Mouse (Mus musculus): ENCODE data around the gene Pimreg. TPM values are rescaled to one million over a fixed set of nuclear protein-coding genes. Genes with fewer than 3 reads are reported as not detected.

Gene Pimreg
- polyA plus RNA-seq, 1 experiment from 2014 or later = 74.9 TPM

DNA sequence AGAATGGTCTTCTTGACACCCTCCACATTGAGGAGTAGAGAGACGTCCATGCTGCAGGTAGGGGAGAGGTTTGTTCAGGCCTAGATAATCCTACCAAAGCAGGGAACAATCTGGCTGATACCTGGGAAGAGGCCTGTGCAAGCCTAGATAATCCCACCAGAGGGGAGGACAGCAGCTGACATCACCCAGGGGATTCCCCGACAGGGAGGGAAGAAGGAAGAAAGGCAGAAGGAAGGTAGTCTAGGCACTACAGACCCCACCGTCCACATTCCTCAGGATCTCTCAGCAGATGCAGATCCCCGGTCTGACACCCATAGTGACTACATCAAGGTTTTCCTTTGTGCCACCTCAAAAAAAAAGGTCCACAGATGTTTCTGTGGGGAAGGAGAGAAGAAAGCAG is 4.4 kb upstream of the Pimreg start, which contains the start of gene Aipl1:
TSS of gene Aipl1 (minus strand) at position 101 of the 400 bp plus-strand sequence.
- ATAC-seq (replicated peaks; ENCODE audit: low FRiP score) = no peak
- no peak within 1 kb of the TSS for H3K9ac ChIP-seq (ENCODE audit: low read depth, low read length)
- no peaks in the 10 kb centered on the region for H3K9me3 ChIP-seq (ENCODE audit: control insufficient read depth, low read length)
- no peaks in the 10 kb centered on the region for H3K36me3 ChIP-seq (ENCODE audit: control insufficient read depth, insufficient read depth, low read length)
- no peak within 1 kb of the TSS for H3K4me2 ChIP-seq
- H3K4me1 ChIP-seq (replicated peaks; ENCODE audit: control insufficient read depth, insufficient read depth, low read length) = peaks cover 7% of the 10 kb centered on the region
- no peak within 1 kb of the TSS for H3K27ac ChIP-seq (ENCODE audit: low read depth, low read length)
- peaks cover 3% of the 10 kb centered on the region for H3K27me3 ChIP-seq (replicated peaks; ENCODE audit: control insufficient read depth, insufficient read depth, low read length)
- H3K4me3 ChIP-seq (ENCODE audit: low read depth, low read length) = no peak within 1 kb of the TSS
- 57% methylated on average over 4 of the region's 4 CpGs for WGBS
- no peak for DNase-seq (ENCODE audit: low spot score)

- peak; percentile 62 for DNase-seq (ENCODE audit: low spot score)
- Histone ChIP-seq H3K27me3 (replicated peaks; ENCODE audit: control insufficient read depth, insufficient read depth, low read length) (peaks cover 3% of the 10 kb centered on the region), H3K27ac (ENCODE audit: low read depth, low read length) (no peak overlapping the region), H3K4me3 (ENCODE audit: low read depth, low read length) (no peak overlapping the region), H3K9ac (ENCODE audit: low read depth, low read length) (no peak overlapping the region), H3K4me1 (replicated peaks; ENCODE audit: control insufficient read depth, insufficient read depth, low read length) (peaks cover 11% of the 10 kb centered on the region), H3K4me2 (no peak overlapping the region), H3K36me3 (ENCODE audit: control insufficient read depth, insufficient read depth, low read length) (no peaks in the 10 kb centered on the region), H3K9me3 (ENCODE audit: control insufficient read depth, low read length) (no peaks in the 10 kb centered on the region)
- 3% methylated on average over 4 of the region's 4 CpGs for WGBS
- no peak for ATAC-seq (replicated peaks; ENCODE audit: low FRiP score)
Observed at GRCm38 (mm10) chr11:72037996-72038395, 3.8 kb upstream of the Pimreg start.

- ATAC-seq (replicated peaks; ENCODE audit: low FRiP score) (no peak), DNase-seq (ENCODE audit: low spot score) (no peak)
- H3K4me1 ChIP-seq (replicated peaks; ENCODE audit: control insufficient read depth, insufficient read depth, low read length) = peaks cover 22% of the 10 kb centered on the region
- H3K4me3 ChIP-seq (ENCODE audit: low read depth, low read length) = no peak overlapping the region
- H3K4me2 ChIP-seq = no peak overlapping the region
- no peak overlapping the region for H3K9ac ChIP-seq (ENCODE audit: low read depth, low read length)
- H3K36me3 ChIP-seq (ENCODE audit: control insufficient read depth, insufficient read depth, low read length) = no peaks in the 10 kb centered on the region
- H3K27ac ChIP-seq (ENCODE audit: low read depth, low read length) = no peak overlapping the region
- H3K27me3 ChIP-seq (replicated peaks; ENCODE audit: control insufficient read depth, insufficient read depth, low read length) = peaks cover 3% of the 10 kb centered on the region
- no peaks in the 10 kb centered on the region for H3K9me3 ChIP-seq (ENCODE audit: control insufficient read depth, low read length)
- 52% methylated on average over 16 of the region's 16 CpGs for WGBS
Observed at GRCm38 (mm10) chr11:72039599-72040386, 2.0 kb upstream of the Pimreg start.

DNA sequence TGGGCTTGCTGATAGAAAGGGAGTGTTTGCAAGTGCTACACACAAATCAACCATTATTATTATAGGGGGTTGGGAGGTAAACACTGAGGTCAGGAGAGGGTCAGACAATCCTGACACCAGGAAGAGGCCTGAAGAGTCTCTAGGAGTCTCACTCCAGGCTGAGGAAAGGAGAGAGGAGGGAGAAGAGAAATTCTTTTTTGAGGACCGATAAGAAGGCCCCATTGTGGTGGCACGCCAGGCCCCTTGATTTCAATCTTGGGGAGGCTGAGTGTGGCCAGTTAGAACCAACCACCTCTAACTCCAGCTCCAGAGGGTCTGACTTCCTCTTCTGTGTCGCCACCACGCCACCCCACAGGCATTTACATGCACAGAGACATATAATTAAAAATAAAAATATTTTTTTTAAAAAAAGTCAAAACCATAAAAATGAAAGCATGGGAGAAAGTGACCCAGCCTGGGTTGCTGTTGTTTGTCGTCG is 503 bp upstream of the Pimreg start:
- peaks cover 22% of the 10 kb centered on the region for H3K4me1 ChIP-seq (replicated peaks; ENCODE audit: control insufficient read depth, insufficient read depth, low read length)

GRCm38 (mm10) chr11:72042631-72043030 is 799 bp downstream of the Pimreg start:
- peak overlapping the region; percentile 71 for H3K9ac ChIP-seq (ENCODE audit: low read depth, low read length)
- no peaks in the 10 kb centered on the region for H3K9me3 ChIP-seq (ENCODE audit: control insufficient read depth, low read length)
- peaks cover 2% of the 10 kb centered on the region; the same call in 1 of the 2 replicates for H3K27me3 ChIP-seq (replicated peaks; ENCODE audit: control insufficient read depth, insufficient read depth, low read length)
- H3K4me3 ChIP-seq (ENCODE audit: low read depth, low read length) = peak overlapping the region; percentile 61
- peak overlapping the region; percentile 90 for H3K4me2 ChIP-seq
- no peak for ATAC-seq (replicated peaks; ENCODE audit: low FRiP score)
- peak; percentile 58 for DNase-seq (ENCODE audit: low spot score)
- H3K36me3 ChIP-seq (ENCODE audit: control insufficient read depth, insufficient read depth, low read length) = peaks cover 4% of the 10 kb centered on the region; the same call in 1 of the 2 replicates
- H3K4me1 ChIP-seq (replicated peaks; ENCODE audit: control insufficient read depth, insufficient read depth, low read length) = peaks cover 22% of the 10 kb centered on the region
- WGBS = 2% methylated on average over 14 of the region's 14 CpGs
- no peak overlapping the region; the same call in 1 of the 2 replicates for H3K27ac ChIP-seq (ENCODE audit: low read depth, low read length)

More for the DNA sequence above, 503 bp upstream of the Pimreg start:
- peak overlapping the region; percentile 61 for H3K4me3 ChIP-seq (ENCODE audit: low read depth, low read length)
- H3K9me3 ChIP-seq (ENCODE audit: control insufficient read depth, low read length) = no peaks in the 10 kb centered on the region
- H3K4me2 ChIP-seq = peak overlapping the region; percentile 90
- peaks cover 2% of the 10 kb centered on the region; the same call in 1 of the 2 replicates for H3K36me3 ChIP-seq (ENCODE audit: control insufficient read depth, insufficient read depth, low read length)
- DNase-seq (ENCODE audit: low spot score) = no peak
- 0 out of 2 replicates have a peak, but pooled peaks have one; percentile 5 for ATAC-seq (replicated peaks; ENCODE audit: low FRiP score)
- H3K9ac ChIP-seq (ENCODE audit: low read depth, low read length) = peak overlapping the region; percentile 64
- peak overlapping the region; percentile 67; the same call in 1 of the 2 replicates for H3K27ac ChIP-seq (ENCODE audit: low read depth, low read length)
- peaks cover 3% of the 10 kb centered on the region for H3K27me3 ChIP-seq (replicated peaks; ENCODE audit: control insufficient read depth, insufficient read depth, low read length)
- WGBS = 10% methylated on average over 6 of the region's 6 CpGs

GRCm38 (mm10) chr11:72044231-72044630 is 2.4 kb downstream of the Pimreg start:
- Histone ChIP-seq H3K4me1 (replicated peaks; ENCODE audit: control insufficient read depth, insufficient read depth, low read length) (peaks cover 22% of the 10 kb centered on the region), H3K9ac (ENCODE audit: low read depth, low read length) (no peak overlapping the region), H3K9me3 (ENCODE audit: control insufficient read depth, low read length) (no peaks in the 10 kb centered on the region), H3K36me3 (ENCODE audit: control insufficient read depth, insufficient read depth, low read length) (peaks cover 4% of the 10 kb centered on the region; the same call in 1 of the 2 replicates), H3K4me3 (ENCODE audit: low read depth, low read length) (no peak overlapping the region), H3K27me3 (replicated peaks; ENCODE audit: control insufficient read depth, insufficient read depth, low read length) (peaks cover 2% of the 10 kb centered on the region), H3K27ac (ENCODE audit: low read depth, low read length) (no peak overlapping the region), H3K4me2 (peak overlapping the region; percentile 37)
- 83% methylated on average over 3 of the region's 3 CpGs for WGBS
- ATAC-seq (replicated peaks; ENCODE audit: low FRiP score) = no peak
- no peak for DNase-seq (ENCODE audit: low spot score)

DNA sequence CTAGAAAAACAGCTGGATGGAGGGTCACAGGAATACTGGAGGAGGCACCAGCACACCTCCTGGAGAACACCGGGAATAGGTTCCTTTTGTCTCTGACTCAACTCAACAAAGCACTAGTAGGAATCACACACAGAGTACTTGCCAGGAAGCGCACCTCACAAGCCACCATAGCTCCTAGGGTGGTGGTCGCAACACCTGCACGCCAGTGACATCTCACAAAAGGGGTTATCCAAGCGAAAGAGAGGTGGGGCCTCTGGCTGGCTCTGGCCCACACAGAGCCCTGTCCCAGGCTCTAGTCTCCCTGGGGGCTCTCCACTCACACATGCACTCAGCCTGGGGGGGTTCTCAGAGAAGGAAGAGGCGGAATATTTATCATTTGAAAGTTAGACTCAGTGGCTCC is 6.9 kb downstream of the Pimreg start:
- no peaks in the 10 kb centered on the region for H3K9me3 ChIP-seq (ENCODE audit: control insufficient read depth, low read length)
- H3K4me2 ChIP-seq = no peak overlapping the region
- DNase-seq (ENCODE audit: low spot score) (no peak), ATAC-seq (replicated peaks; ENCODE audit: low FRiP score) (no peak)
- H3K36me3 ChIP-seq (ENCODE audit: control insufficient read depth, insufficient read depth, low read length) = peaks cover 4% of the 10 kb centered on the region; the same call in 1 of the 2 replicates
- H3K27me3 ChIP-seq (replicated peaks; ENCODE audit: control insufficient read depth, insufficient read depth, low read length) = peaks cover 35% of the 10 kb centered on the region
- no peak overlapping the region for H3K27ac ChIP-seq (ENCODE audit: low read depth, low read length)
- no peak overlapping the region for H3K4me3 ChIP-seq (ENCODE audit: low read depth, low read length)
- WGBS = 59% methylated on average over 6 of the region's 6 CpGs
- H3K9ac ChIP-seq (ENCODE audit: low read depth, low read length) = no peak overlapping the region
- H3K4me1 ChIP-seq (replicated peaks; ENCODE audit: control insufficient read depth, insufficient read depth, low read length) = peaks cover 7% of the 10 kb centered on the region; the same call in 1 of the 2 replicates

DNA sequence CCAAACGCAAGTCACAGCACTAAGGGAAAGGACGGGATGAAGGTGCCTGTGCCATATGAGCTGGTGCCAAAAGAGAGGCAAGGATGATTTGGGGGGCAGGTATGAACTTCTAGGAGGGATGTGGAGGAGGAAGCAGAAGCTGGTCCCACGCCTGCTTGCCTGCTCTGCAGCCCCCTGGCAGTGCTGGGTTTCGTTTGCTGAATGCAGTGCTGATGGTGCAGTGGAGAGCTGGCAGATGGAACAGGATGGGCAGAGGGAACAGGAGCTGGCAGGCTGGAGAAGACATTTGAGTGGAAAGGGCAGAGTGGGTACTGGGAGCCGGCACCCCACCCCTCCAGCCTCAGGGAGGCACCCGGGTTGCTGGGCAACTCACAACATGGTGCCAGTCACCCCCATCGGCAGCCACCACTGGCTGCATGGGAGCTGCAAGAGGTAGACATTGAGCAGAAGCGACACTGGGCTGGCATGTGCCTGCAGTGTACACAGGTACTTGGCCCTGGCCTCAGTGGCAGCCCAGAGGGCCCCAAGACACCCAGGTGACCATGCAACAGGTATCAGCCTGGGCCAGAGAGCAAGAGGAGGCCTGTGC is 7.4 kb downstream of the Pimreg start:
- WGBS = 73% methylated on average over 8 of the region's 8 CpGs
- H3K9ac ChIP-seq (ENCODE audit: low read depth, low read length) = no peak overlapping the region
- H3K4me3 ChIP-seq (ENCODE audit: low read depth, low read length) = no peak overlapping the region
- DNase-seq (ENCODE audit: low spot score) (no peak), ATAC-seq (replicated peaks; ENCODE audit: low FRiP score) (no peak)
- H3K27ac ChIP-seq (ENCODE audit: low read depth, low read length) = no peak overlapping the region
- H3K27me3 ChIP-seq (replicated peaks; ENCODE audit: control insufficient read depth, insufficient read depth, low read length) = peaks cover 37% of the 10 kb centered on the region
- no peak overlapping the region for H3K4me2 ChIP-seq
- H3K4me1 ChIP-seq (replicated peaks; ENCODE audit: control insufficient read depth, insufficient read depth, low read length) = peaks cover 4% of the 10 kb centered on the region; the same call in 1 of the 2 replicates
- no peaks in the 10 kb centered on the region for H3K9me3 ChIP-seq (ENCODE audit: control insufficient read depth, low read length)
- H3K36me3 ChIP-seq (ENCODE audit: control insufficient read depth, insufficient read depth, low read length) = peaks cover 4% of the 10 kb centered on the region; the same call in 1 of the 2 replicates
